Mouse (Mus musculus) left cerebral cortex, adult 18-20 months (tissue): ENCODE results near the gene Zfp558. TPM values are rescaled to one million over a fixed set of nuclear protein-coding genes. Genes with fewer than 3 reads are reported as not detected.
"Not testable (repeated sequence)": the region's sequence is repeated elsewhere in the genome, so short reads cannot be mapped to it uniquely, and the experiment has no call there.

Experiments used
- DNase-seq, 2 experiments: peaks; one replicate each; pipeline ENCODE4 v3.0.0; 2021 to 2022; ENCODE audit warnings: low spot score in 2 of 2, mixed read lengths in 1 of 2
- long read RNA-seq, 2 experiments: library from polyadenylated mRNA; stranded (forward); transcript quantifications; one replicate each; pipeline ENCODE4 v2.0.0; 2021
- microRNA-seq, 2 experiments: library from miRNA; unstranded; fragments of <30 nt; microRNA quantifications; one replicate each; pipeline ENCODE4 v1.2.0; 2021
- total RNA-seq, 2 experiments: library from RNA; stranded (reverse); gene quantifications; 2 replicates each; pipeline ENCODE4 v1.2.3; 2021

Zfp558 gene
- 1 to 10 TPM; 1.9 to 2.7 TPM for total RNA-seq
- long read RNA-seq, experiment 1, partial matches to known transcripts: 0 of 1 reads
- long read RNA-seq, experiment 1, other reads (novel, unspliced or antisense): 1 of 1 reads
- long read RNA-seq, experiment 2: 0 reads

GRCm38 (mm10) chr9:18478168-18478567 is at the start of gene Zfp558, which contains the start of gene Mbd3l1:
TSS of gene Zfp558 (minus strand) at chr9:18478268.
TSS of gene Mbd3l1 (plus strand) at chr9:18478359.
- no peak for DNase-seq

GRCm38 (mm10) chr9:18508098-18508497 is 30.0 kb upstream of the Zfp558 start:
- DNase-seq: peak in 1 of 2 experiments; percentile 16

GRCm38 (mm10) chr9:18473324-18474128 is 4.5 kb downstream of the Zfp558 start:
- peak; percentile 67 for DNase-seq

- no peak for DNase-seq
These were observed 10.1 kb downstream of the Zfp558 start for GRCm38 (mm10) chr9:18468005-18468404.

GRCm38 (mm10) chr9:18467350-18467749 is 10.7 kb downstream of the Zfp558 start:
- DNase-seq: no peak

- no peak for DNase-seq
These were observed 21.5 kb downstream of the Zfp558 start for GRCm38 (mm10) chr9:18456520-18456919.

GRCm38 (mm10) chr9:18431687-18432086 is 46.4 kb downstream of the Zfp558 start:
- DNase-seq: no peak

- no peak for DNase-seq
These were observed 47.7 kb downstream of the Zfp558 start, which contains the start of gene Mbd3l2 for GRCm38 (mm10) chr9:18430354-18430753. TSS of gene Mbd3l2 (plus strand) at chr9:18430654.

GRCm38 (mm10) chr9:18412371-18412770 is 65.7 kb downstream of the Zfp558 start:
- not testable (repeated sequence) for DNase-seq

Small RNA genes lying within 50 kb of the gene (microRNA-seq; reads per million reads assigned to microRNA genes)
- 0 reads per million in 2 experiments for gene Gm22854

Other genes starting within 250 kb of the Zfp558 start
- 100 to 1,000 TPM; 102 to 104 TPM for gene Chordc1, start 186.1 kb downstream of the Zfp558 start, total RNA-seq
- under 1 TPM; 0.53 to 0.96 TPM for gene Naalad2, start 75.3 kb downstream of the Zfp558 start, total RNA-seq
- not detected for gene Ubtfl1, start 73.8 kb downstream of the Zfp558 start, total RNA-seq
- gene Mbd3l2, start 47.6 kb downstream of the Zfp558 start, total RNA-seq: not detected
- gene Mbd3l1, start 91 bp upstream of the Zfp558 start, total RNA-seq: not detected
- gene Muc16, start 196.3 kb upstream of the Zfp558 start, total RNA-seq: not detected